In genomic region chr2:25582466-25583119, GRCm38 (mm10) we compare ENCODE assay signal across 9 mouse cellular contexts. TPM values are rescaled to one million over a fixed set of nuclear protein-coding genes. Genes with fewer than 3 reads are reported as not detected.
DNase-seq lines count a peak whose midpoint lies in the region; ATAC-seq and TF ChIP-seq lines count a peak whose summit lies in the region.
"Had no signal": no experiment of that assay in that cellular context is flagged by ENCODE, and none has a peak within 500 bp of the region (broad histone marks: within the 10 kb centered on the region; RNA-seq: fewer than 3 reads in every experiment).

No protein-coding gene starts in this region.

- H3K27ac ChIP-seq in lung, postnatal 0 days (ENCODE audit: low read length): no peak overlapping the region
- H3K27ac ChIP-seq: lung, embryonic 15.5 days had no signal

- H3K9me3 ChIP-seq in lung, postnatal 0 days (ENCODE audit: low read length): no peaks in the 10 kb centered on the region
- H3K9me3 ChIP-seq: lung, embryonic 15.5 days had no signal

- peak; percentile 11 for DNase-seq in CD4-positive, CD25-positive, alpha-beta regulatory T cell, adult 2 months (ENCODE audit: low read depth, low spot score)
- no peak for DNase-seq in lung, postnatal 0 days (ENCODE audit: low spot score)
- no peak for DNase-seq in lung, adult 18-20 months
- DNase-seq in frontal cortex, postnatal 10 days (ENCODE audit: low spot score in 2 of 2): peak; percentile 83 to 88
- DNase-seq in left cerebral cortex, postnatal 36 days (ENCODE audit: low spot score in 2 of 2): peak; percentile 85 to 90
- peak; percentile 94 to 95 for DNase-seq in right cerebral cortex, postnatal 10 days (ENCODE audit: low spot score in 2 of 2)
- no peak for DNase-seq in spleen, adult 12 weeks (ENCODE audit: low spot score)

- TF ChIP-seq EP300 in lung, postnatal 0 days (IDR thresholded peaks at IDR 0.05): no peak

- H3K9ac ChIP-seq in lung, postnatal 0 days (replicated peaks; ENCODE audit: low read depth): no peak overlapping the region
- H3K9ac ChIP-seq: lung, embryonic 15.5 days had no signal

- H3K4me2 ChIP-seq in lung, postnatal 0 days (replicated peaks; ENCODE audit: low read depth, low read length): no peak overlapping the region
- H3K4me2 ChIP-seq: lung, embryonic 15.5 days had no signal

- peaks cover 35% of the 10 kb centered on the region for H3K27me3 ChIP-seq in lung, postnatal 0 days (replicated peaks; ENCODE audit: insufficient read depth, low read length)

- 0 out of 2 replicates have a peak, but pooled peaks cover 5% of the 10 kb centered on the region for H3K36me3 ChIP-seq in lung, postnatal 0 days (ENCODE audit: insufficient read depth, low read length)

- ATAC-seq in CD4-positive, CD25-positive, alpha-beta regulatory T cell, adult 4 months: no peak
- ATAC-seq in lung, postnatal 0 days: peak; percentile 23; the same call in 1 of the 2 replicates

- TF ChIP-seq CTCF in lung, postnatal 0 days (IDR thresholded peaks at IDR 0.05): no peak

- intact Hi-C loops in left cerebral cortex, postnatal 36 days (cut with DNase I): no loop called here

- peaks cover 21% of the 10 kb centered on the region for H3K4me1 ChIP-seq in lung, postnatal 0 days (ENCODE audit: insufficient read depth, low read depth, low read length)

- 43% methylated on average over 12 of the region's 12 CpGs for WGBS in lung, postnatal 0 days

- no peak overlapping the region for H3K4me3 ChIP-seq in lung, postnatal 0 days (ENCODE audit: low read depth, low read length)
- H3K4me3 ChIP-seq: lung, embryonic 15.5 days had no signal

RNA-seq across cellular contexts. Expression of gene Ajm1, which starts 1.0 kb away (rescaled TPM):
- polyA plus RNA-seq in CD4-positive, CD25-positive, alpha-beta regulatory T cell, adult 4 months (2017; shearing (Covaris generic)): not detected
- 0.07 TPM in 1 of 2 replicates, not detected in the other for polyA plus RNA-seq in lung, postnatal 0 days (2015; fragmentation: Nextera tagmentation; extraction: Ambion mirVana)
- 100 to 1,000 TPM in 1 of 2 experiments, 10 to 100 TPM in 1; 99.8 to 110 TPM for total RNA-seq in left cerebral cortex, postnatal 36 days (2021)

RNA-seq across cellular contexts. Expression of gene Phpt1, which starts 7.6 kb away (rescaled TPM):
- polyA plus RNA-seq in CD4-positive, CD25-positive, alpha-beta regulatory T cell, adult 4 months (2017; shearing (Covaris generic)): 10 to 100 TPM; 53.9 to 66.8 TPM
- 97.7 and 103 TPM in 2 replicates for polyA plus RNA-seq in lung, postnatal 0 days (2015; fragmentation: Nextera tagmentation; extraction: Ambion mirVana)
- 10 to 100 TPM; 74.6 to 75.4 TPM for total RNA-seq in left cerebral cortex, postnatal 36 days (2021)

RNA-seq across cellular contexts. Expression of gene Mamdc4, which starts 7.9 kb away (rescaled TPM):
- polyA plus RNA-seq in CD4-positive, CD25-positive, alpha-beta regulatory T cell, adult 4 months (2017; shearing (Covaris generic)): 1 to 10 TPM; 1.6 to 4.7 TPM
- 0.31 and 1.2 TPM in 2 replicates for polyA plus RNA-seq in lung, postnatal 0 days (2015; fragmentation: Nextera tagmentation; extraction: Ambion mirVana)
- 1 to 10 TPM; 1.4 to 2.4 TPM for total RNA-seq in left cerebral cortex, postnatal 36 days (2021)

RNA-seq across cellular contexts. Expression of gene Edf1, which starts 24.9 kb away (rescaled TPM):
- 100 to 1,000 TPM; 257 to 281 TPM for polyA plus RNA-seq in CD4-positive, CD25-positive, alpha-beta regulatory T cell, adult 4 months (2017; shearing (Covaris generic))
- 297 and 329 TPM in 2 replicates for polyA plus RNA-seq in lung, postnatal 0 days (2015; fragmentation: Nextera tagmentation; extraction: Ambion mirVana)
- 100 to 1,000 TPM; 189 to 236 TPM for total RNA-seq in left cerebral cortex, postnatal 36 days (2021)

RNA-seq across cellular contexts. Expression of gene Rabl6, which starts 25.7 kb away (rescaled TPM):
- 10 to 100 TPM; 17.0 to 20.1 TPM for polyA plus RNA-seq in CD4-positive, CD25-positive, alpha-beta regulatory T cell, adult 4 months (2017; shearing (Covaris generic))
- 34.7 and 41.2 TPM in 2 replicates for polyA plus RNA-seq in lung, postnatal 0 days (2015; fragmentation: Nextera tagmentation; extraction: Ambion mirVana)
- 100 to 1,000 TPM; 144 to 160 TPM for total RNA-seq in left cerebral cortex, postnatal 36 days (2021)

Comparison
In these comparisons a context has a peak if more than half of its experiments do, and no peak if none do; other contexts are left out.
1. DNase-seq: peak in CD4-positive, CD25-positive, alpha-beta regulatory T cell, adult 2 months (single experiment), frontal cortex, postnatal 10 days (2 of 2), left cerebral cortex, postnatal 36 days (2 of 2) and right cerebral cortex, postnatal 10 days (2 of 2); none in lung, postnatal 0 days (single experiment), lung, adult 18-20 months (0 of 2) and spleen, adult 12 weeks (single experiment).